Mouse (Mus musculus): ENCODE measurements around the gene Trim8. TPM values are rescaled to one million over a fixed set of nuclear protein-coding genes. Genes with fewer than 3 reads are reported as not detected.

Trim8 gene
- polyA plus RNA-seq, 1 experiment from 2014 or later, result 24.6 TPM

- H3K9me3 ChIP-seq (replicated peaks), result no peaks in the 10 kb centered on the region
- H3K4me3 ChIP-seq, result peak overlapping the region; percentile 47
- H3K27ac ChIP-seq (replicated peaks), result peak overlapping the region; percentile 95
- H3K4me1 ChIP-seq, result peaks cover 89% of the 10 kb centered on the region
- H3K36me3 ChIP-seq, result no peaks in the 10 kb centered on the region
- peak; percentile 79 for DNase-seq (ENCODE audit: low spot score)
- WGBS, result 2% methylated on average over 20 of the region's 20 CpGs
- H3K27me3 ChIP-seq (ENCODE audit: low read depth, poor library complexity, severe bottlenecking), result no peaks in the 10 kb centered on the region
Observed at GRCm38 (mm10) chr19:46523480-46524151, 22.1 kb downstream of the Trim8 start.

GRCm38 (mm10) chr19:46524152-46524544, 22.6 kb downstream of the Trim8 start:
- no peaks in the 10 kb centered on the region for H3K36me3 ChIP-seq
- peak overlapping the region; percentile 95 for H3K27ac ChIP-seq (replicated peaks)
- WGBS, result 5% methylated on average over 6 of the region's 6 CpGs
- DNase-seq (ENCODE audit: low spot score), result no peak
- H3K9me3 ChIP-seq (replicated peaks), result no peaks in the 10 kb centered on the region
- H3K4me3 ChIP-seq, result peak overlapping the region; percentile 47
- no peaks in the 10 kb centered on the region for H3K27me3 ChIP-seq (ENCODE audit: low read depth, poor library complexity, severe bottlenecking)
- H3K4me1 ChIP-seq, result peaks cover 89% of the 10 kb centered on the region

- H3K27me3 ChIP-seq (ENCODE audit: low read depth, poor library complexity, severe bottlenecking), result no peaks in the 10 kb centered on the region
- no peaks in the 10 kb centered on the region for H3K36me3 ChIP-seq
- H3K27ac ChIP-seq (replicated peaks), result peak overlapping the region; percentile 95
- peaks cover 89% of the 10 kb centered on the region for H3K4me1 ChIP-seq
- 23% methylated on average over 14 of the region's 14 CpGs for WGBS
- H3K4me3 ChIP-seq, result peak overlapping the region; percentile 47
- peak; percentile 59 for DNase-seq (ENCODE audit: low spot score)
- no peaks in the 10 kb centered on the region for H3K9me3 ChIP-seq (replicated peaks)
Observed at GRCm38 (mm10) chr19:46524601-46525321, 23.3 kb downstream of the Trim8 start.

GRCm38 (mm10) chr19:46525691-46526631, 24.5 kb downstream of the Trim8 start:
- Histone ChIP-seq H3K27ac (replicated peaks) (peak overlapping the region; percentile 95), H3K36me3 (no peaks in the 10 kb centered on the region), H3K4me1 (peaks cover 95% of the 10 kb centered on the region), H3K9me3 (replicated peaks) (no peaks in the 10 kb centered on the region), H3K4me3 (no peak overlapping the region), H3K27me3 (ENCODE audit: low read depth, poor library complexity, severe bottlenecking) (no peaks in the 10 kb centered on the region)
- DNase-seq (ENCODE audit: low spot score), result no peak
- 51% methylated on average over 10 of the region's 10 CpGs for WGBS

- DNase-seq (ENCODE audit: low spot score), result no peak
- Histone ChIP-seq H3K4me3 (peak overlapping the region; percentile 49), H3K27ac (replicated peaks) (peak overlapping the region; percentile 95), H3K27me3 (ENCODE audit: low read depth, poor library complexity, severe bottlenecking) (no peaks in the 10 kb centered on the region), H3K36me3 (no peaks in the 10 kb centered on the region), H3K4me1 (peaks cover 100% of the 10 kb centered on the region), H3K9me3 (replicated peaks) (no peaks in the 10 kb centered on the region)
- 5% methylated on average over 17 of the region's 17 CpGs for WGBS
Observed at GRCm38 (mm10) chr19:46527632-46528528, 26.4 kb downstream of the Trim8 start.

GRCm38 (mm10) chr19:46528529-46529213, 27.2 kb downstream of the Trim8 start:
- under 1% methylated on average over 20 of the region's 20 CpGs for WGBS
- Histone ChIP-seq H3K36me3 (no peaks in the 10 kb centered on the region), H3K4me3 (peak overlapping the region; percentile 49), H3K27ac (replicated peaks) (peak overlapping the region; percentile 95), H3K27me3 (ENCODE audit: low read depth, poor library complexity, severe bottlenecking) (no peaks in the 10 kb centered on the region), H3K4me1 (peaks cover 100% of the 10 kb centered on the region), H3K9me3 (replicated peaks) (no peaks in the 10 kb centered on the region)
- peak; percentile 88 for DNase-seq (ENCODE audit: low spot score)

- Histone ChIP-seq H3K4me3 (peak overlapping the region; percentile 49), H3K27me3 (ENCODE audit: low read depth, poor library complexity, severe bottlenecking) (no peaks in the 10 kb centered on the region), H3K9me3 (replicated peaks) (no peaks in the 10 kb centered on the region), H3K36me3 (0 out of 2 replicates have a peak, but pooled peaks cover 4% of the 10 kb centered on the region), H3K4me1 (peaks cover 100% of the 10 kb centered on the region), H3K27ac (replicated peaks) (peak overlapping the region; percentile 95)
- DNase-seq (ENCODE audit: low spot score), result peak; percentile 61
- under 1% methylated on average over 13 of the region's 13 CpGs for WGBS
Observed at GRCm38 (mm10) chr19:46529601-46530448, 28.3 kb downstream of the Trim8 start.

- Histone ChIP-seq H3K27me3 (ENCODE audit: low read depth, poor library complexity, severe bottlenecking) (no peaks in the 10 kb centered on the region), H3K9me3 (replicated peaks) (no peaks in the 10 kb centered on the region), H3K4me3 (peak overlapping the region; percentile 49), H3K4me1 (peaks cover 99% of the 10 kb centered on the region), H3K27ac (replicated peaks) (peak overlapping the region; percentile 95), H3K36me3 (0 out of 2 replicates have a peak, but pooled peaks cover 8% of the 10 kb centered on the region)
- WGBS, result 1% methylated on average over 8 of the region's 8 CpGs
- DNase-seq (ENCODE audit: low spot score), result peak; percentile 45
Observed at GRCm38 (mm10) chr19:46530449-46530990, 29.0 kb downstream of the Trim8 start.

GRCm38 (mm10) chr19:46531071-46532030, 29.8 kb downstream of the Trim8 start:
- no peaks in the 10 kb centered on the region for H3K27me3 ChIP-seq (ENCODE audit: low read depth, poor library complexity, severe bottlenecking)
- no peaks in the 10 kb centered on the region for H3K9me3 ChIP-seq (replicated peaks)
- WGBS, result 2% methylated on average over 16 of the region's 16 CpGs
- peaks cover 91% of the 10 kb centered on the region for H3K4me1 ChIP-seq
- DNase-seq (ENCODE audit: low spot score), result peak; percentile 48
- H3K4me3 ChIP-seq, result peak overlapping the region; percentile 49
- H3K27ac ChIP-seq (replicated peaks), result peak overlapping the region; percentile 95
- H3K36me3 ChIP-seq, result peaks cover 14% of the 10 kb centered on the region
